Mouse (Mus musculus): ENCODE measurements around the gene Pknox2.

The Pknox2 gene

DNA sequence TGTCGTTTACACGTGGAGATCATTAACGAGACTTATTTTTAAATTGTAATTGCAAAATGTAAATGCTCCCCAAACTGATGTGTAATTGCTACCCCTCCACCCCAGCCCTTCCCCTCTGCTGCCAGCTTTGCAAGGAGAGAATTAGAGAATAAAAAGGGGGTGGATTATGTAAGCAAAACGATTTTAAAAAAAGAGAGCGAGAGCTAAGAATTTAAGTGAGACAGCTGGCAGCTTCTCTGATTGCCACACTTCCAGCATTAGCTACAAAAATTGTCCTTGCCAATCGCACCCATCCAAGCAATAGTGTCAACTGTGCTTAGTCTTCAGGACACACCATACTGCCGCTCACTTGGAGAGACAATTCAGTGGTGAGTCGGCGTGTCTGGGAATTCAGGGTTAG lies 162.0 kb downstream of the Pknox2 start:
- no peak for DNase-seq (ENCODE audit: low read depth)

DNA sequence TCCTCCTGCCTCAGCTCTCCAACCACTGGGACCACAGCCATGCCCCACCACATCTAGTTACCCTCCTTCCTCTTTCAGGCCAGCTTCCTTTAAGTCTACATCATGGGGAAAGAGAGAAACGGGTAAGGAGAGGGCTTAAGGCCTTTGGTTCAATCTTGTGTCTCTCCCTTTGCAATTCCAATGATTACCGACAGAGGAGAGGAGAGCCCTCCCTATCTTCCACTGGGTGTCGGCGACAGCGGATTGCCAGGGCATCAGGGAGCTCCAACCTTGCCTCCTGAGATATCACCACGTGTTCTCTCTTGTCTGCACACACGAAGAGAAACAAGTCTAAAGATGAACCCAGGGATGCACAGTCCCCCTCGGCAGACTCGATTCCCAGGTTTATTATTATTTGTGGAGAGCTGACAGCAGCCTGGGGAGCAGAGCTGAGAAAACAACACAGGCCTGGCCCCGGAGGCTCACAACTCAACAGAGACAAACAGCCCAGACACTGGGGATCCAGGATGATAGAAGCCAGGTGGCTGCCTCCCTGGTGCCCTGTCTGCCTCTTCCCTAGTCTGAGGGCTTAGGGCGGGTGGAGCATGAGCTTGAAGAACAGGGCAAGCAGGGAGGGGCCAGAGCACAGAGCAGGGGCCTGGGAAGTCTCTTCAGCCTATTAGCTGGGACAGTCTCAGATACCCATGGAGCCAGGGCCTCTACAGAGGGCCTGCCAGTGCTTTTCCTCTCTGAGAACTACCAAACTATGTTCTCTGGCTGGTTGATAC lies 170.4 kb downstream of the Pknox2 start:
- no peak for DNase-seq (ENCODE audit: low read depth)

DNA sequence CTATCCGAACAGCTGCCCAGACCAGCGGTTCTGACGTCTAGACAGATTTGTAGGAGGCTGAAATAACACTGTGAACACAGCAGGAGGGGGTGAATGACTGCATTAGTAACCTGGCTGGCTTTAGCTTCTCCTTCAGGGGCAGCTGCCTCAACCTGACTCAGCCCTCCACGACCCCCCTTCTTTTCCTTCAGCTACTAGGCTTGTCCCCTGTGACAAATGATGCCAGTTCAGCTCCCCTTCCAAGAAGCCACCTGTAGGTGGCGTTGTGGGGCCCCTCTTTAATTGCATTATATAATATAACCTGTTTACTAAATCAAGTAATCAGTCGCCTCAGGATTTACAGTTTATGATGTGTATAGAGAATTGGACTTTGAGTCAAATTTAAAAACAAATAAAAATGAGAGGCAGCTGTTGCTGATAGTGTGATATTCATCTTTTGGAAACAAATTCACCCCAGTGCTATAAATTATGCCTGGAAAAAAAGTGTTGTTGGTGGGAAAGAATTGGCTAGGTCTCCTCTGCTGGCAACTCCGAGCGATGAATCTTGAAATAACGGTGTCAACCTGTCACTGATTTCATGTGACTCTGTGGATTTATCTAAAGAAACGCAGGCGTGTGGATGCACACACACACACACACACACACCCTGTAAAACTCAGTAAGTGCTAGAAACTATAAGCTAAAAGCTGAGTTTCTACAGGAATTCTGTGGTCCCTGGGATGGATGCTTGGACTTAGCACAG lies 173.6 kb downstream of the Pknox2 start:
- no peak for DNase-seq (ENCODE audit: low read depth)

GRCm38 (mm10) chr9:36972089-36972488 lies 175.1 kb downstream of the Pknox2 start:
- DNase-seq (ENCODE audit: low read depth): no peak

DNA sequence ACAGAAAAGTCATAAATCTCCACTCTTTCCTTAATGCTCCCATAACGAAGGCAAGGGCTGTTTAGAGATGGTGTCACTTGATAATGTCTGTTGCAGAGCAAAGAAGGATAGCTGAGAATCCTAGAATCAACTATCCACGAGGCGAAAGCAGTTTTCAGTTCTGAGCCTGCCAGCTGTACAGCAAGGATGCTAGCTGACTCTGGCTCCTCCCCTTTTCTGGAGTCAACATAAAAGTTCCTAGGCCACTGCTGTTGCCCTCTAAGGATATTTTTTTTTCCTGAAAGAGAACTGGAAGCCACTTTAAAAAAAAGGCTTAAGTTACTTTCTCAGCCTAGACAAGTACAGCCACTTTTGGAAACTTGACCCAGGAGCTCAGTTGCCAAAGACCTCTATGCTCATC lies 176.1 kb downstream of the Pknox2 start:
- no peak for DNase-seq (ENCODE audit: low read depth)

- DNase-seq (ENCODE audit: low read depth): peak; percentile 38
These were observed 176.6 kb downstream of the Pknox2 start for GRCm38 (mm10) chr9:36970651-36971050.

DNA sequence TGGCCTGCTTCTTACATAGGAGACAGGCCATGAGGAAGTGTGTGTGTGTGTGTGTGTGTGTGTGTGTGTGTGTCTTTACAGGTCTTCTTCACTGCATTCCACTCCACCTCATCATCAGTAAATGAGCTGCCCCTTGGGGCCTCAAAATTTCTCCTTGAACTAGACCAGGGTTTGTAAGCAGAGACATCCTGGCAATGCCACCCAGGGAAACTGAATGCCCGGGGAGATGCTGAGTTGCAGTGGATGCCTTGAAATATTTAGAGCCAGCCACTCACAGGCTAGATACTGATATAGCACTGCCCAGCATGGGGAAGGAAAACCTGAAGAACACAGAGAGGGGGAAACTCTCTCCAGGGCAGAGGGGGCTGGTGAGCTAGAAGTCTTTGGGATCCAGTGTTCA lies 178.1 kb downstream of the Pknox2 start:
- DNase-seq (ENCODE audit: low read depth): no peak

GRCm38 (mm10) chr9:36968713-36969112 lies 178.5 kb downstream of the Pknox2 start:
- DNase-seq (ENCODE audit: low read depth): peak; percentile 25

DNA sequence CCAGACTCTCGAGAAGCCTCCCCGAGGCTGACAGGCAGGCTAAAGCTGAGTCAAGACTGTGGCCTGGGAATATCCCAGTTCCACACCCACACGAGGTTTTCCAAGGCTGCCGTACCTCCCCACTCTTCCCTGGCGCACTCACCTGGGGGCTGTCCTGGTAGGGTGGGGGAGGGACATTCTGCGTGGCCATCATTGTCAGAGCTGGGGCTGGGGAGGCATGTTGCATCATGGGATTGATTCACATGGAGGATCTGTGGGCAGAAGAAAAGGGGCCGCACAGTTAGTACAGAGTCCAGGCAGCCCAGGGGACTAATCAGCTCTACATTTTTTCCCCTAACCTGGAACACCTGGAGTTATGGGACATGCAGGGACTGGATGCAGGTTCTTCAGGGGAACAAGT lies 179.0 kb downstream of the Pknox2 start:
- DNase-seq (ENCODE audit: low read depth): no peak

DNA sequence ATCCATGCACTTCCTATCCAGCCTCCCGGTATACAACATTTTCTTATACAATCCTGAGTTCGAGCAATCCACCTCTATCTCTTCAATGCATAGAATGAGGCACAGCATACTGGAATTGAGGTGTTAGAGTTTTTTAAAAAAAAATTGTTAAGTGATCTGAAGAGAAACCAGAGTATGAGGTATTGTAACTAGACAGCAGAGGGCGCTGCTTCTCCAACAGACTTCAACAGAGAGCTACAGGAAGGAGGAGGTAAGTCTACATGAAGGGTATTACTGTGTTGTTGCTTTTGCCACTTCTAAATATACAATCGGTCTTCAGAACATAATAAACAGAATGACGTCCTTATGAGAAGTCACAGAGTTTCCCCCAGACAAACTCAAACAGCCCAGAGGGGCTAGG lies 181.5 kb downstream of the Pknox2 start:
- peak; percentile 23 for DNase-seq (ENCODE audit: low read depth)

DNA sequence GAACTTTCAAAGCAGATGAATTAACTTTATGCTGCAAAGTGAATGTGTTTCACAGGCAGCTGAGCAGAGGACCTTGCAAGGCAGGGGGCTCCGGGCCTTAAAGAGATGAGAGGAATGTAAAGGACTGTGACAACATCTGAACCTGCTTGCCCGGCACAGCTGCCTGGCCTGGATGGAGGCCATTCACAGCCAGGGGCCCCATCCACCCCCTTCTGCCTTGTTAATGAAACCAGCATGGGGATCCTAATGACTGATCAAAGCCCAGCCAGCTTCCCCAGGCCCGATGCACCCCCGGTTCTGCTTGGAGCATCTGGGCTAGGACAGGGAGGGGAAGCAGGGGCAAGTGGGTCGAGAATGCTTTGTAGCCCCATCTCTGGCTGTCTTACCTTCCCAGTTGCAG lies 183.0 kb downstream of the Pknox2 start:
- no peak for DNase-seq (ENCODE audit: low read depth)

GRCm38 (mm10) chr9:36963512-36963911 lies 183.7 kb downstream of the Pknox2 start:
- no peak for DNase-seq (ENCODE audit: low read depth)

- DNase-seq (ENCODE audit: low read depth): no peak
These were observed 185.3 kb downstream of the Pknox2 start for GRCm38 (mm10) chr9:36961874-36962273.

DNA sequence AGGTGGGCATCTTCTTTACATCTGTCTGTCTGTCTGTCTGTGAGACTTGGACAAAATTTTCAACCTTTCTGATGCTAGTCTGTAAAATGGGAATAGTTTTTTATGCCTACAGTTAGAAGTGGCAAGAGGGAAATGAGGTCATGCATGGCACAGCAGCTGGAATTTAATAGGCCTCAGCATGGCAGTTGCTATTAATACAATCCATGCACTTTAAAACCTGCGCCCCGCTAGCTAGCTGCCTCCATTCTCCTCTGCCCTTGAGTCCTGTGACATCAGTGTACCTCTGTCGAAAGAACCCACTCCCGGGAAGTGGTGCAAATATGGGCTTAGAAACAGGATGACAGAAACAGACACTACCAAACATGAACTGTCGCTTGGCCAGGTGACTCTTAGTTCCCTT lies 186.1 kb downstream of the Pknox2 start:
- no peak for DNase-seq (ENCODE audit: low read depth)

DNA sequence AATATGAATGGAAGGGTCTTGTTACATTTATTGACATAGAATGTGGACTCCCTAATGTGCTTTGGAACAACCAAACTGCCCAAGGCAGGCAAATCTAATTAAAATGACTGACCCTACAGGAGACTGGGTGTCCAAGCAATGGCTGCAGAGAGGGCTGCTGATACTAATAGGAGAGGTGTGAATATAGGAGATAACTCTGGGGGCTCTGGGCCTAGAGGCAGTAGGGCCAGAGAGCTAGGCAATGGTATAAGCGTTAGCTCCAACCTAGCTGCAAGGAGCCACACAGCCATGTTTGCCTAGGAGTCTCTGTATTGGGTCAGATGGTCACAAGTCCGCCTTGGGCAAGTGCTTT lies 196.1 kb downstream of the Pknox2 start:
- DNase-seq (ENCODE audit: low read depth): no peak

GRCm38 (mm10) chr9:36950271-36951132 lies 196.7 kb downstream of the Pknox2 start:
- DNase-seq (ENCODE audit: low read depth): no peak

GRCm38 (mm10) chr9:36948181-36948580 lies 199.0 kb downstream of the Pknox2 start:
- DNase-seq (ENCODE audit: low read depth): no peak

GRCm38 (mm10) chr9:36947056-36947694 lies 200.0 kb downstream of the Pknox2 start:
- no peak for DNase-seq (ENCODE audit: low read depth)

- DNase-seq (ENCODE audit: low read depth): no peak
These were observed 202.4 kb downstream of the Pknox2 start for GRCm38 (mm10) chr9:36944843-36945242.

DNA sequence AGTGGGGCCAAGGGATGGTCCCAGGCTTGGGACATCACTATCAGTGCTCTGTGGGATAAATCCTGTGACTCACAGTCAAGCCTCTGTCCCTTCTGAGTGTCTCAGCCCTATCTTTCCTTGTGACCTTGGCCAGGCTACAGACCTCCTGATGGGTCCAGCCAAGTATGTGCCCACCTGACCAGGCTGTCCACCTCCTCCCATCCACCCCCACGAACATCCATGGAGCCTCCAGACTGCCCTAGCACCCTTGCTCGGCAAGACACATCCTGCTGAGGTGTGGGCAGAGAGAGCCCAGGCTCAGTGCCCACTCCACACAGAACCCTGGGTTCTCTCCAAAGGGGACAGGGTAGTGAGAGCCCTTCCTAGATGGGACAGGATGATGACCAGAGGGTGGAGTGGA lies 204.6 kb downstream of the Pknox2 start:
- DNase-seq (ENCODE audit: low read depth): no peak

DNA sequence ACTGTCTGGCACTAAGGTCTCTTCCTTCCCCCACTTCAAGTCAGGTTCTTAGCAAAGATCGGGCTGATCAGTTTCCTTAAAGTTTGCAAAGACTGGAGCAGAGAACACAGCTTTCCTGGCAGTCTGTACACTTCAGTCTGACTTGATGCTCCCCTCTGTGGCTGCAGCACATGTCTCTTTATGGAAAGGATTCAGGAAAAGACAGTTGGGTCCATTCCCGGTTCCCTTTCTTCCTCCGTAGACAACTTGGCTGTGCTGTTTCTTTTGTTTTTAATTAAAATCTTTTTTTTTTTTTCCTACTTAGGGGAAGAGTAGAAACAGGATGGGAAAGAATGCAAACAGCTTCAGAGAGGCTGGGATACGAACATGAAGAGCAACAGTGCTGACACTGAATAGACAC lies 205.1 kb downstream of the Pknox2 start:
- no peak for DNase-seq (ENCODE audit: low read depth)

- no peak for DNase-seq (ENCODE audit: low read depth)
These were observed 205.6 kb downstream of the Pknox2 start for GRCm38 (mm10) chr9:36941565-36941964.

Measured in c-Kit-positive CD71-negative TER-119-negative erythroid progenitor cells, embryonic 14.5 days (primary cell).